Mouse (Mus musculus): ENCODE data around the gene Zfp867. TPM values are rescaled to one million over a fixed set of nuclear protein-coding genes. Genes with fewer than 3 reads are reported as not detected.

Gene Zfp867
- polyA plus RNA-seq, 1 experiment from 2014 or later: 7.3 TPM

DNA sequence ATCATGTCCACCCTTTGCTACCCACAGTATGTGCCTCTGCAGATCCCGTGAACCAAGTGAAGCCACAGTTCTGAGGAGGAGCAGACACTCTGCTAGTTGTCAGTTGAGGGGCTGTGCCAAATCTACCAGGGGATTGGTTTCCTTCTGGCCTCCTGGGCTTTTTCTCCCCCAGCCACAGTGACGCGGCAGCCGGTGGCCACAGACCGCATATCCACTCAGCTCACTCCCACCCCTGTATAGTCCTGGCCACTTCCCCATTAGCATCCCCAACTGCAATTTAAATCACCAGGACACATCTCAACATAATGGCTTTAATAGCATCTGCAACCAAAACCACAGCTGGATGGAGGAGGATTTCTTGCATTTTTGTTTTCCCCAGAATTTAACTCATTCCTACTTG, 53.6 kb downstream of the Zfp867 start:
- Histone ChIP-seq H3K4me1 (ENCODE audit: insufficient read depth, low read depth, low read length) (no peaks in the 10 kb centered on the region; the same call in 1 of the 2 replicates), H3K36me3 (ENCODE audit: insufficient read depth, low read length) (no peaks in the 10 kb centered on the region; the same call in 1 of the 2 replicates)
- 90% methylated on average over 3 of the region's 5 CpGs for WGBS

DNA sequence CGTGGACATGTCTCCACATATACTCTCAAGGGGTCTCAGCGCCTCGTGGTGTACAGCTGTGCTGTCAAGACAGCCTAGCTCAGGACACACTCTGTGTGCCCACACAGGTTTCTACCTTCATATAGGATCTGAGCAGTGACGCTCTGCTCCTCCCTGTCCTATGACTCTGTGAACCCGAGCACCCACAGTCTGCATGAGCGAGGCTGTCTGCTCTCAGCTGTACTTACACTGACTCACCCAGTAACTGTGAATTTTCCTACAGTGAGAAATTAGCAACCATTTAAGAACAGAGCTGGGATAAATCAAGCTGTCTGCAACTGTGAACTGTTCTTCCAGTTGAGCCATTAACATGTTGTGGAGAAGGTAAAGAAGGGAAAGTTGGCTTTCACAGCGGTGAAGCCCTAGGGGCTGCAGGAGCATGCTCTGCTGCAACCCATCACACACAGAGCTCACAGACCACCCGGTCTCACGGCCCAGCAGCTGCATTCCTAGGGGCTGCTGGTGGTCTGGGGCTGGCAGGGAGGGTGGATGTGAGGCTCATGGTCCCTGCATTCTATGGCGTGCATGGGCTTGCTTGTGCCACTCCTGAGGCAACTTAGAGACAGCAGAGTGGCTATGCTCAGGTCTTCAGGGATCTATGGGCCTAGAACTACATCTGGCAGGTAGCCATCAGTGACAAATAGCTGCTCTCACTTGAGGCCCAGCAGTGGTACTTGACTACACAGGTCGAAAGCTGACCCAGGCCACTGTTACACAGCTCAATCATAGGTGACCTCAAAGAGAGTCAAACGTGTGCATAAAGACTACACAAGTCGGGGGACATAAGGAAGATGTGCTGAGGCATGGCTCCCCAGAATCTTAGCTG, 59.0 kb downstream of the Zfp867 start:
- WGBS: 79% methylated on average over 13 of the region's 13 CpGs
- Histone ChIP-seq H3K27ac (ENCODE audit: low read length) (no peak overlapping the region), H3K9me3 (ENCODE audit: low read length) (no peaks in the 10 kb centered on the region), H3K4me3 (ENCODE audit: low read depth, low read length) (no peak overlapping the region), H3K4me2 (replicated peaks; ENCODE audit: low read depth, low read length) (no peak overlapping the region), H3K4me1 (ENCODE audit: insufficient read depth, low read depth, low read length) (no peaks in the 10 kb centered on the region; the same call in 1 of the 2 replicates), H3K9ac (replicated peaks; ENCODE audit: low read depth) (no peak overlapping the region), H3K27me3 (replicated peaks; ENCODE audit: insufficient read depth, low read length) (no peaks in the 10 kb centered on the region), H3K36me3 (ENCODE audit: insufficient read depth, low read length) (no peaks in the 10 kb centered on the region)
- ATAC-seq (no peak), DNase-seq (ENCODE audit: low spot score) (no peak)
- TF ChIP-seq EP300 (IDR thresholded peaks at IDR 0.05): no peak
- TF ChIP-seq CTCF (IDR thresholded peaks at IDR 0.05): no peak

More for the DNA sequence above, 53.6 kb downstream of the Zfp867 start:
- no peak for TF ChIP-seq EP300 (IDR thresholded peaks at IDR 0.05)
- TF ChIP-seq CTCF (IDR thresholded peaks at IDR 0.05): no peak
- Histone ChIP-seq H3K4me3 (ENCODE audit: low read depth, low read length) (no peak overlapping the region), H3K9ac (replicated peaks; ENCODE audit: low read depth) (no peak overlapping the region), H3K27ac (ENCODE audit: low read length) (no peak overlapping the region), H3K27me3 (replicated peaks; ENCODE audit: insufficient read depth, low read length) (no peaks in the 10 kb centered on the region), H3K4me2 (replicated peaks; ENCODE audit: low read depth, low read length) (no peak overlapping the region), H3K9me3 (ENCODE audit: low read length) (no peaks in the 10 kb centered on the region)
- ATAC-seq: no peak
- DNase-seq (ENCODE audit: low spot score): no peak

DNA sequence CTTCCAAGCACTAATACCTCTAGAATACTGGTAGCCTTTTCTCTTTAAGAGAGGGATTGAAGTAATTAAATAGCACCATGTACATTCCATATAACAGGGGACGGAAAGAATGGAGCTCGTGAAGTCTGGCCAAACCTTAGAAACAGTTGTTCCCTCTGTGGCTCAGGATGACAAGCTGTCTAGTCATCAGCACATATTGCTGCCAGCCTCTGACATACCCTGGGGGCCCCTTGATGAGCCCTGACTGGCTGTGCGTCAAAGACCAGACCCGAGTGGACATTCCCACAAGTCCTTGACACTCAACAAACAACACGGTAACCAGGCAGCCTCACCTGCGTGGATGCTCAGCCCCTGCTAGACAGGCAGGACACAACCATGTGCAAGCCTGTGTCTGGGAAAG, 60.2 kb downstream of the Zfp867 start:
- Histone ChIP-seq H3K9me3 (ENCODE audit: low read length) (no peaks in the 10 kb centered on the region), H3K4me1 (ENCODE audit: insufficient read depth, low read depth, low read length) (no peaks in the 10 kb centered on the region; the same call in 1 of the 2 replicates), H3K4me3 (ENCODE audit: low read depth, low read length) (no peak overlapping the region), H3K27me3 (replicated peaks; ENCODE audit: insufficient read depth, low read length) (no peaks in the 10 kb centered on the region), H3K27ac (ENCODE audit: low read length) (no peak overlapping the region), H3K36me3 (ENCODE audit: insufficient read depth, low read length) (peaks cover 7% of the 10 kb centered on the region; the same call in 1 of the 2 replicates), H3K9ac (replicated peaks; ENCODE audit: low read depth) (no peak overlapping the region), H3K4me2 (replicated peaks; ENCODE audit: low read depth, low read length) (no peak overlapping the region)
- 67% methylated on average over 6 of the region's 6 CpGs for WGBS
- TF ChIP-seq CTCF (IDR thresholded peaks at IDR 0.05): no peak
- TF ChIP-seq EP300 (IDR thresholded peaks at IDR 0.05): no peak
- ATAC-seq (no peak; the same call in 1 of the 2 replicates), DNase-seq (ENCODE audit: low spot score) (no peak)

Other genes starting within 250 kb of the Zfp867 start
- gene Arf1, start 244.2 kb downstream of the Zfp867 start, polyA plus RNA-seq (2015; fragmentation: Nextera tagmentation; extraction: Ambion mirVana): 630 and 647 TPM in 2 replicates
- gene Wnt3a, start 181.7 kb downstream of the Zfp867 start, polyA plus RNA-seq (2015; fragmentation: Nextera tagmentation; extraction: Ambion mirVana): 12.6 and 18.9 TPM in 2 replicates
- gene Wnt9a, start 165.5 kb downstream of the Zfp867 start, polyA plus RNA-seq (2015; fragmentation: Nextera tagmentation; extraction: Ambion mirVana): 9.7 and 10.5 TPM in 2 replicates
- not detected in 2 replicates for gene Prss38, start 96.8 kb downstream of the Zfp867 start, polyA plus RNA-seq (2015; fragmentation: Nextera tagmentation; extraction: Ambion mirVana)
- 5.5 and 5.7 TPM in 2 replicates for gene Jmjd4, start 22.4 kb downstream of the Zfp867 start, polyA plus RNA-seq (2015; fragmentation: Nextera tagmentation; extraction: Ambion mirVana)
- 54.0 and 56.7 TPM in 2 replicates for gene Snap47, start 21.3 kb downstream of the Zfp867 start, polyA plus RNA-seq (2015; fragmentation: Nextera tagmentation; extraction: Ambion mirVana)
- gene Zkscan17, start 54.3 kb upstream of the Zfp867 start, polyA plus RNA-seq (2015; fragmentation: Nextera tagmentation; extraction: Ambion mirVana): 13.1 and 13.3 TPM in 2 replicates
- gene Nlrp3, start 69.1 kb upstream of the Zfp867 start, polyA plus RNA-seq (2015; fragmentation: Nextera tagmentation; extraction: Ambion mirVana): 0.74 and 1.5 TPM in 2 replicates
- gene Olfr222, start 103.8 kb upstream of the Zfp867 start, polyA plus RNA-seq (2015; fragmentation: Nextera tagmentation; extraction: Ambion mirVana): not detected in 2 replicates
- not detected in 2 replicates for gene Olfr223, start 120.8 kb upstream of the Zfp867 start, polyA plus RNA-seq (2015; fragmentation: Nextera tagmentation; extraction: Ambion mirVana)
- gene Mprip, start 188.8 kb upstream of the Zfp867 start, polyA plus RNA-seq (2015; fragmentation: Nextera tagmentation; extraction: Ambion mirVana): 88.0 and 114 TPM in 2 replicates

Data from lung, postnatal 0 days (tissue).